Mouse (Mus musculus) megakaryocyte, embryonic 14.5 days (primary cell): Measurements from ENCODE around the gene Zfp790.

Source experiments
- FLI1 ChIP-seq: IDR thresholded peaks from 2 replicates; pipeline ENCODE4 v1.6.1; 2012; ENCODE audit warnings: low read length, inconsistent platforms, mixed read lengths
- GATA1 ChIP-seq: IDR thresholded peaks from 3 replicates; pipeline ENCODE4 v1.6.1; 2012; ENCODE audit warnings: mixed read lengths, low read length, inconsistent platforms, borderline replicate concordance

DNA sequence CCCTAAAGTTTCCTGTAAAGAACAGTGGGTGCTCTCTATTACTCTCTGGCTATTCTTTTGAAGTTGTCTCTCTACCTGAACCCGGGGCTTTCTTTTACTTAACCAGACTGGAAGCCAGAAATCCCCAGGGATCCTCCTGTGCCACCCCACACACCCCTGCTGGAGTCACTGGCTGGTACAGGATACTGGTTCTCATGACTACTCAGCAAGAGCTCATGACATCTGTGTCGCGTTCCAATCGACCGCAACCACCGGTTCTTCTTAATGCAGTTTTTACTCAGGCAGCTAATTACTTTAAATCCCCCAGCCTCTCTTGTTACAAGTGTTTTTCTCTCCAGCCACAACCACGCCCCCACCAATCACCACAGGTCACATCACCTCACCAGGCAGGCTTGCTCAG, 64.1 kb downstream of the Zfp790 start:
- TF ChIP-seq GATA1 (no peak), FLI1 (no peak)
